Mouse (Mus musculus) heart, embryonic 11.5 days (tissue): ENCODE measurements at regions not wholly inside any gene's neighbourhood (a gene's known extent, or its start where the extent isn't known, plus 50 kb on each side); places are given as distances from the start of the nearest gene placed in this dataset.

Source experiments
- ATAC-seq: fragments of 200-750 bp; cut with Nextera tagmentation; replicated peaks from 2 replicates; pipeline ENCODE4 v1.8.0; 2017; ENCODE audit warnings: moderate library complexity; ENCODE audit not compliant: insufficient number of reproducible peaks, low FRiP score, low TSS enrichment
- H3K27ac ChIP-seq: fragments of 300-500 bp; sonication (generic); 2 replicates; pipeline ENCODE4 v1.5.1; 2014; ENCODE audit warnings: mild to moderate bottlenecking, low read depth, low read length
- H3K27me3 ChIP-seq: fragments of 300-500 bp; sonication (generic); 2 replicates; pipeline ENCODE4 v1.6.1; 2014; ENCODE audit warnings: mild to moderate bottlenecking, low read length, mixed read lengths; ENCODE audit not compliant: control insufficient read depth, insufficient read depth
- H3K36me3 ChIP-seq: fragments of 300-500 bp; sonication (generic); 2 replicates; pipeline ENCODE4 v1.6.1; 2014; ENCODE audit warnings: mild to moderate bottlenecking, low read length, moderate library complexity, mixed read lengths; ENCODE audit not compliant: control insufficient read depth, insufficient read depth
- H3K4me1 ChIP-seq: fragments of 300-500 bp; sonication (generic); 2 replicates; pipeline ENCODE4 v1.6.1; 2014; ENCODE audit warnings: low read length; ENCODE audit not compliant: control insufficient read depth, insufficient read depth
- H3K4me2 ChIP-seq: fragments of 300-500 bp; sonication (generic); 2 replicates; pipeline ENCODE4 v1.6.1; 2014; ENCODE audit warnings: mild to moderate bottlenecking, moderate library complexity
- H3K4me3 ChIP-seq: fragments of 300-500 bp; sonication (generic); 2 replicates; pipeline ENCODE4 v1.5.1; 2014; ENCODE audit warnings: low read depth, low read length
- H3K9ac ChIP-seq: fragments of 300-500 bp; sonication (generic); 2 replicates; pipeline ENCODE4 v1.6.1; 2014; ENCODE audit warnings: mild to moderate bottlenecking, low read depth, low read length, moderate library complexity
- H3K9me3 ChIP-seq: fragments of 300-500 bp; sonication (generic); replicated peaks from 2 replicates; pipeline ENCODE4 v1.6.1; 2016; ENCODE audit warnings: low read length; ENCODE audit not compliant: control insufficient read depth
- WGBS: fragments of 180-500 bp; shearing (Covaris S2); extraction: QIAGEN DNeasy Blood & Tissue Kit; methylation state at CpG from one replicate; pipeline ENCODE4 v1.1.7; 2014; ENCODE audit not compliant: insufficient replicate concordance; 5-methylcytosine and 5-hydroxymethylcytosine counted together

- H3K4me1 ChIP-seq, result no peaks in the 10 kb centered on the region
- H3K36me3 ChIP-seq, result no peaks in the 10 kb centered on the region
- H3K4me3 ChIP-seq, result no peak overlapping the region
- no peaks in the 10 kb centered on the region for H3K27me3 ChIP-seq
- H3K9me3 ChIP-seq, result no peaks in the 10 kb centered on the region
- no peak overlapping the region for H3K4me2 ChIP-seq
- no peak overlapping the region for H3K9ac ChIP-seq
- no peak overlapping the region for H3K27ac ChIP-seq
- WGBS, result 47% methylated on average over 7 of the region's 7 CpGs
- ATAC-seq, result no peak
Measured at GRCm38 (mm10) chr8:36346682-36347324, 581.2 kb downstream of the Gm19410 start.

GRCm38 (mm10) chr8:36348067-36348466 is 582.5 kb downstream of the Gm19410 start:
- no peak overlapping the region for H3K4me3 ChIP-seq
- H3K4me1 ChIP-seq, result no peaks in the 10 kb centered on the region
- H3K9me3 ChIP-seq, result no peaks in the 10 kb centered on the region
- H3K27me3 ChIP-seq, result no peaks in the 10 kb centered on the region
- no peaks in the 10 kb centered on the region for H3K36me3 ChIP-seq
- ATAC-seq, result no peak
- no peak overlapping the region for H3K9ac ChIP-seq
- H3K4me2 ChIP-seq, result no peak overlapping the region
- H3K27ac ChIP-seq, result no peak overlapping the region
- 78% methylated on average over 1 of the region's 1 CpGs for WGBS

- Histone ChIP-seq H3K4me1 (no peaks in the 10 kb centered on the region), H3K36me3 (no peaks in the 10 kb centered on the region), H3K4me2 (no peak overlapping the region), H3K27me3 (no peaks in the 10 kb centered on the region), H3K4me3 (no peak overlapping the region), H3K27ac (no peak overlapping the region), H3K9me3 (no peaks in the 10 kb centered on the region), H3K9ac (no peak overlapping the region)
- 23% methylated on average over 3 of the region's 3 CpGs for WGBS
- no peak for ATAC-seq
Measured at GRCm38 (mm10) chr8:36354926-36355325, 589.3 kb downstream of the Gm19410 start.

GRCm38 (mm10) chr8:36358998-36359397 is 593.4 kb downstream of the Gm19410 start:
- no peak overlapping the region for H3K9ac ChIP-seq
- H3K27me3 ChIP-seq, result no peaks in the 10 kb centered on the region
- no peak overlapping the region for H3K4me3 ChIP-seq
- 61% methylated on average over 2 of the region's 2 CpGs for WGBS
- no peaks in the 10 kb centered on the region for H3K9me3 ChIP-seq
- ATAC-seq, result no peak
- no peaks in the 10 kb centered on the region for H3K4me1 ChIP-seq
- no peak overlapping the region for H3K27ac ChIP-seq
- no peak overlapping the region for H3K4me2 ChIP-seq
- no peaks in the 10 kb centered on the region for H3K36me3 ChIP-seq

- Histone ChIP-seq H3K27ac (no peak overlapping the region), H3K36me3 (no peaks in the 10 kb centered on the region), H3K27me3 (no peaks in the 10 kb centered on the region), H3K4me3 (no peak overlapping the region), H3K9me3 (no peaks in the 10 kb centered on the region), H3K9ac (no peak overlapping the region), H3K4me1 (no peaks in the 10 kb centered on the region), H3K4me2 (no peak overlapping the region)
- no peak for ATAC-seq
- WGBS, result 12% methylated on average over 2 of the region's 2 CpGs
Measured at GRCm38 (mm10) chr8:36361255-36361654, 595.7 kb downstream of the Gm19410 start.

GRCm38 (mm10) chr8:36361818-36362217 is 596.2 kb downstream of the Gm19410 start:
- no peaks in the 10 kb centered on the region for H3K9me3 ChIP-seq
- no peak overlapping the region for H3K4me3 ChIP-seq
- 38% methylated on average over 8 of the region's 8 CpGs for WGBS

GRCm38 (mm10) chr8:36363291-36363690 is 597.7 kb downstream of the Gm19410 start:
- H3K27me3 ChIP-seq, result no peaks in the 10 kb centered on the region
- no peaks in the 10 kb centered on the region for H3K36me3 ChIP-seq
- no peaks in the 10 kb centered on the region for H3K9me3 ChIP-seq
- no peaks in the 10 kb centered on the region for H3K4me1 ChIP-seq
- no peak overlapping the region for H3K4me3 ChIP-seq
- H3K9ac ChIP-seq, result no peak overlapping the region
- ATAC-seq, result no peak
- WGBS, result 74% methylated on average over 9 of the region's 9 CpGs
- no peak overlapping the region for H3K4me2 ChIP-seq
- no peak overlapping the region for H3K27ac ChIP-seq

More at GRCm38 (mm10) chr8:36361818-36362217, 596.2 kb downstream of the Gm19410 start:
- no peak for ATAC-seq
- no peak overlapping the region for H3K27ac ChIP-seq
- no peaks in the 10 kb centered on the region for H3K27me3 ChIP-seq
- no peaks in the 10 kb centered on the region for H3K36me3 ChIP-seq
- no peaks in the 10 kb centered on the region for H3K4me1 ChIP-seq
- no peak overlapping the region for H3K9ac ChIP-seq
- no peak overlapping the region for H3K4me2 ChIP-seq

GRCm38 (mm10) chr8:36364567-36365231 is 599.1 kb downstream of the Gm19410 start:
- no peaks in the 10 kb centered on the region for H3K9me3 ChIP-seq
- H3K27me3 ChIP-seq, result no peaks in the 10 kb centered on the region
- no peak overlapping the region for H3K4me2 ChIP-seq
- no peak overlapping the region for H3K4me3 ChIP-seq
- H3K27ac ChIP-seq, result no peak overlapping the region
- no peak overlapping the region for H3K9ac ChIP-seq
- 73% methylated on average over 6 of the region's 6 CpGs for WGBS
- H3K4me1 ChIP-seq, result no peaks in the 10 kb centered on the region
- H3K36me3 ChIP-seq, result no peaks in the 10 kb centered on the region
- ATAC-seq, result no peak

GRCm38 (mm10) chr8:36365945-36366344 is 600.4 kb downstream of the Gm19410 start:
- Histone ChIP-seq H3K4me2 (no peak overlapping the region), H3K9me3 (no peaks in the 10 kb centered on the region), H3K4me3 (no peak overlapping the region), H3K9ac (no peak overlapping the region), H3K27ac (no peak overlapping the region), H3K27me3 (no peaks in the 10 kb centered on the region), H3K36me3 (no peaks in the 10 kb centered on the region), H3K4me1 (no peaks in the 10 kb centered on the region)
- ATAC-seq, result no peak
- 44% methylated on average over 2 of the region's 2 CpGs for WGBS
